Mouse (Mus musculus) bone marrow, adult 2 months (tissue): Measurements from ENCODE around the gene Bcl2a1d.
"Not testable (repeated sequence)": the region's sequence is repeated elsewhere in the genome, so short reads cannot be mapped to it uniquely, and the experiment has no call there.

Source experiments
- CTCF ChIP-seq: fragments of 200-500 bp; IDR thresholded peaks from 2 replicates; pipeline ENCODE4 v1.5.1; 2011; ENCODE audit warnings: low read length, control low read depth; ENCODE audit not compliant: control insufficient read depth, insufficient read depth
- POLR2A ChIP-seq: fragments of 200-500 bp; IDR thresholded peaks from 2 replicates; pipeline ENCODE4 v1.6.1; 2011; ENCODE audit warnings: low read depth, mild to moderate bottlenecking, control low read depth, low read length, borderline replicate concordance; ENCODE audit not compliant: control insufficient read depth

GRCm38 (mm10) chr9:88731728-88732127 is at the start of gene Bcl2a1d:
- not testable (repeated sequence) for TF ChIP-seq CTCF, POLR2A
